Mouse (Mus musculus): ENCODE data around the gene Ndufs7. TPM values are rescaled to one million over a fixed set of nuclear protein-coding genes. Genes with fewer than 3 reads are reported as not detected.

Ndufs7 gene
- polyA plus RNA-seq, 1 experiment from 2014 or later: 368 TPM

Small RNA genes lying within 50 kb of the gene (microRNA-seq; reads per million reads assigned to microRNA genes)
- gene Mir6911: not detected

Other genes starting within 250 kb of the Ndufs7 start
- gene Arhgap45, start 232.5 kb upstream of the Ndufs7 start, polyA plus RNA-seq (2015; fragmentation: Nextera tagmentation; extraction: Ambion mirVana): 2.0 and 13.7 TPM in 2 replicates
- 134 and 148 TPM in 2 replicates for gene Polr2e, start 209.3 kb upstream of the Ndufs7 start, polyA plus RNA-seq (2015; fragmentation: Nextera tagmentation; extraction: Ambion mirVana)
- gene Gpx4, start 202.0 kb upstream of the Ndufs7 start, polyA plus RNA-seq (2015; fragmentation: Nextera tagmentation; extraction: Ambion mirVana): 559 and 600 TPM in 2 replicates
- 11.7 and 12.8 TPM in 2 replicates for gene Sbno2, start 143.6 kb upstream of the Ndufs7 start, polyA plus RNA-seq (2015; fragmentation: Nextera tagmentation; extraction: Ambion mirVana)
- 16.9 and 17.3 TPM in 2 replicates for gene Stk11, start 133.3 kb upstream of the Ndufs7 start, polyA plus RNA-seq (2015; fragmentation: Nextera tagmentation; extraction: Ambion mirVana)
- 553 and 558 TPM in 2 replicates for gene Atp5d, start 110.5 kb upstream of the Ndufs7 start, polyA plus RNA-seq (2015; fragmentation: Nextera tagmentation; extraction: Ambion mirVana)
- gene Cbarp, start 108.3 kb upstream of the Ndufs7 start, polyA plus RNA-seq (2015; fragmentation: Nextera tagmentation; extraction: Ambion mirVana): 91.9 and 93.0 TPM in 2 replicates
- 19.4 and 20.5 TPM in 2 replicates for gene Midn, start 100.8 kb upstream of the Ndufs7 start, polyA plus RNA-seq (2015; fragmentation: Nextera tagmentation; extraction: Ambion mirVana)
- gene Cirbp, start 83.1 kb upstream of the Ndufs7 start, polyA plus RNA-seq (2015; fragmentation: Nextera tagmentation; extraction: Ambion mirVana): 284 and 345 TPM in 2 replicates
- 13.5 and 14.3 TPM in 2 replicates for gene 1600002K03Rik, start 76.2 kb upstream of the Ndufs7 start, polyA plus RNA-seq (2015; fragmentation: Nextera tagmentation; extraction: Ambion mirVana)
- 25.9 and 31.2 TPM in 2 replicates for gene Efna2, start 69.6 kb upstream of the Ndufs7 start, polyA plus RNA-seq (2015; fragmentation: Nextera tagmentation; extraction: Ambion mirVana)
- 46.8 and 49.6 TPM in 2 replicates for gene Mum1, start 22.7 kb upstream of the Ndufs7 start, polyA plus RNA-seq (2015; fragmentation: Nextera tagmentation; extraction: Ambion mirVana)
- gene Gamt, start 11.9 kb downstream of the Ndufs7 start, polyA plus RNA-seq (2015; fragmentation: Nextera tagmentation; extraction: Ambion mirVana): 27.9 and 34.6 TPM in 2 replicates
- 48.6 and 50.4 TPM in 2 replicates for gene Dazap1, start 12.4 kb downstream of the Ndufs7 start, polyA plus RNA-seq (2015; fragmentation: Nextera tagmentation; extraction: Ambion mirVana)
- gene Rps15, start 43.3 kb downstream of the Ndufs7 start, polyA plus RNA-seq (2015; fragmentation: Nextera tagmentation; extraction: Ambion mirVana): 544 and 638 TPM in 2 replicates
- gene Apc2, start 46.9 kb downstream of the Ndufs7 start, polyA plus RNA-seq (2015; fragmentation: Nextera tagmentation; extraction: Ambion mirVana): 122 and 144 TPM in 2 replicates
- gene 2310011J03Rik, start 71.4 kb downstream of the Ndufs7 start, polyA plus RNA-seq (2015; fragmentation: Nextera tagmentation; extraction: Ambion mirVana): 26.9 and 36.6 TPM in 2 replicates
- gene Pcsk4, start 80.4 kb downstream of the Ndufs7 start, polyA plus RNA-seq (2015; fragmentation: Nextera tagmentation; extraction: Ambion mirVana): 5.6 and 8.2 TPM in 2 replicates
- gene Reep6, start 80.8 kb downstream of the Ndufs7 start, polyA plus RNA-seq (2015; fragmentation: Nextera tagmentation; extraction: Ambion mirVana): 4.3 and 7.3 TPM in 2 replicates
- gene Adamtsl5, start 99.3 kb downstream of the Ndufs7 start, polyA plus RNA-seq (2015; fragmentation: Nextera tagmentation; extraction: Ambion mirVana): 1.6 and 3.6 TPM in 2 replicates
- 3.9 and 6.1 TPM in 2 replicates for gene Plk5, start 107.3 kb downstream of the Ndufs7 start, polyA plus RNA-seq (2015; fragmentation: Nextera tagmentation; extraction: Ambion mirVana)
- gene Mex3d, start 138.5 kb downstream of the Ndufs7 start, polyA plus RNA-seq (2015; fragmentation: Nextera tagmentation; extraction: Ambion mirVana): 9.1 and 14.0 TPM in 2 replicates
- gene Mbd3, start 150.4 kb downstream of the Ndufs7 start, polyA plus RNA-seq (2015; fragmentation: Nextera tagmentation; extraction: Ambion mirVana): 195 and 209 TPM in 2 replicates
- 731 and 790 TPM in 2 replicates for gene Uqcr11, start 157.7 kb downstream of the Ndufs7 start, polyA plus RNA-seq (2015; fragmentation: Nextera tagmentation; extraction: Ambion mirVana)
- 33.4 and 51.7 TPM in 2 replicates for gene Tcf3, start 184.5 kb downstream of the Ndufs7 start, polyA plus RNA-seq (2015; fragmentation: Nextera tagmentation; extraction: Ambion mirVana)
- 0.63 and 1.0 TPM in 2 replicates for gene Onecut3, start 245.7 kb downstream of the Ndufs7 start, polyA plus RNA-seq (2015; fragmentation: Nextera tagmentation; extraction: Ambion mirVana)

Data from neural tube, embryonic 15.5 days (tissue).